Mouse (Mus musculus) limb, embryonic 14.5 days (tissue): ENCODE measurements at regions not wholly inside any gene's neighbourhood (a gene's known extent, or its start where the extent isn't known, plus 50 kb on each side); places are given as distances from the start of the nearest gene placed in this dataset.

Source experiments
- ATAC-seq: fragments of 200-750 bp; cut with Nextera tagmentation; 2 replicates; pipeline ENCODE4 v1.8.0; 2017; ENCODE audit warnings: low read depth, moderate number of reproducible peaks, moderate TSS enrichment; ENCODE audit not compliant: low FRiP score
- DNase-seq: peaks from one replicate; pipeline ENCODE4 v3.0.0-alpha.2; 2015; ENCODE audit warnings: low spot score
- H3K27ac ChIP-seq: fragments of 300-500 bp; sonication (generic); replicated peaks from 2 replicates; pipeline ENCODE4 v1.5.1; 2014; ENCODE audit warnings: low read depth, mild to moderate bottlenecking, low read length, moderate library complexity, mixed read lengths
- H3K27me3 ChIP-seq: fragments of 300-500 bp; sonication (generic); 2 replicates; pipeline ENCODE4 v1.6.1; 2014; ENCODE audit warnings: low read length, mixed read lengths; ENCODE audit not compliant: control insufficient read depth, insufficient read depth
- H3K36me3 ChIP-seq: fragments of 300-500 bp; sonication (generic); 2 replicates; pipeline ENCODE4 v1.6.1; 2014; ENCODE audit warnings: mild to moderate bottlenecking, low read length, moderate library complexity, mixed read lengths; ENCODE audit not compliant: control insufficient read depth, insufficient read depth
- H3K4me1 ChIP-seq: fragments of 300-500 bp; sonication (generic); 2 replicates; pipeline ENCODE4 v1.6.1; 2014; ENCODE audit warnings: antibody characterized with exemption, low read length, mixed read lengths; ENCODE audit not compliant: control insufficient read depth, insufficient read depth
- H3K4me2 ChIP-seq: fragments of 300-500 bp; sonication (generic); replicated peaks from 2 replicates; pipeline ENCODE4 v1.6.1; 2014; ENCODE audit warnings: low read depth, mild to moderate bottlenecking, low read length, moderate library complexity; ENCODE audit not compliant: severe bottlenecking
- H3K4me3 ChIP-seq: fragments of 300-500 bp; sonication (generic); replicated peaks from 2 replicates; pipeline ENCODE4 v1.5.1; 2014; ENCODE audit warnings: low read length
- H3K9ac ChIP-seq: fragments of 300-500 bp; sonication (generic); 2 replicates; pipeline ENCODE4 v1.6.1; 2014; ENCODE audit warnings: mild to moderate bottlenecking, low read depth, low read length, moderate library complexity; ENCODE audit not compliant: severe bottlenecking
- H3K9me3 ChIP-seq: fragments of 300-500 bp; sonication (generic); 2 replicates; pipeline ENCODE4 v1.6.1; 2016; ENCODE audit warnings: low read length; ENCODE audit not compliant: control insufficient read depth
- POLR2A ChIP-seq: fragments of 200-500 bp; IDR thresholded peaks from 2 replicates; pipeline ENCODE4 v1.8.0; 2012; ENCODE audit warnings: inconsistent platforms, mild to moderate bottlenecking, moderate library complexity, borderline replicate concordance; ENCODE audit not compliant: insufficient read depth, insufficient read length; ENCODE audit errors: extremely low read depth
- WGBS: fragments of 180-500 bp; shearing (Covaris S2); extraction: QIAGEN DNeasy Blood & Tissue Kit; methylation state at CpG from one replicate; pipeline ENCODE4 v1.1.7; 2014; 5-methylcytosine and 5-hydroxymethylcytosine counted together

GRCm38 (mm10) chr12:5598961-5599360 is 223.5 kb upstream of the Klhl29 start:
- WGBS = 79% methylated on average over 4 of the region's 4 CpGs
- H3K9ac ChIP-seq = no peak overlapping the region
- DNase-seq (no peak), ATAC-seq (no peak)
- H3K27me3 ChIP-seq = no peaks in the 10 kb centered on the region
- no peak overlapping the region for H3K27ac ChIP-seq
- TF ChIP-seq POLR2A = no peak
- no peaks in the 10 kb centered on the region for H3K36me3 ChIP-seq
- H3K9me3 ChIP-seq = no peaks in the 10 kb centered on the region
- H3K4me3 ChIP-seq = no peak overlapping the region
- no peak overlapping the region for H3K4me2 ChIP-seq
- H3K4me1 ChIP-seq = no peaks in the 10 kb centered on the region

- 62% methylated on average over 6 of the region's 6 CpGs for WGBS
Measured at GRCm38 (mm10) chr12:5572831-5573230, 197.3 kb upstream of the Klhl29 start.

GRCm38 (mm10) chr12:5568941-5569340 is 193.5 kb upstream of the Klhl29 start:
- no peak overlapping the region for H3K4me3 ChIP-seq
- DNase-seq (no peak), ATAC-seq (no peak)
- WGBS = 85% methylated on average over 5 of the region's 5 CpGs
- no peak overlapping the region for H3K4me2 ChIP-seq
- H3K9me3 ChIP-seq = no peaks in the 10 kb centered on the region
- H3K9ac ChIP-seq = no peak overlapping the region
- no peaks in the 10 kb centered on the region for H3K4me1 ChIP-seq
- TF ChIP-seq POLR2A = no peak
- H3K27ac ChIP-seq = no peak overlapping the region
- no peaks in the 10 kb centered on the region for H3K36me3 ChIP-seq
- no peaks in the 10 kb centered on the region for H3K27me3 ChIP-seq

More at GRCm38 (mm10) chr12:5572831-5573230, 197.3 kb upstream of the Klhl29 start:
- H3K4me2 ChIP-seq = no peak overlapping the region
- no peaks in the 10 kb centered on the region for H3K27me3 ChIP-seq
- H3K36me3 ChIP-seq = no peaks in the 10 kb centered on the region
- H3K4me1 ChIP-seq = no peaks in the 10 kb centered on the region
- no peak for ATAC-seq
- H3K27ac ChIP-seq = no peak overlapping the region
- no peak for DNase-seq
- no peaks in the 10 kb centered on the region for H3K9me3 ChIP-seq
- H3K9ac ChIP-seq = no peak overlapping the region
- TF ChIP-seq POLR2A = no peak
- no peak overlapping the region for H3K4me3 ChIP-seq

DNA sequence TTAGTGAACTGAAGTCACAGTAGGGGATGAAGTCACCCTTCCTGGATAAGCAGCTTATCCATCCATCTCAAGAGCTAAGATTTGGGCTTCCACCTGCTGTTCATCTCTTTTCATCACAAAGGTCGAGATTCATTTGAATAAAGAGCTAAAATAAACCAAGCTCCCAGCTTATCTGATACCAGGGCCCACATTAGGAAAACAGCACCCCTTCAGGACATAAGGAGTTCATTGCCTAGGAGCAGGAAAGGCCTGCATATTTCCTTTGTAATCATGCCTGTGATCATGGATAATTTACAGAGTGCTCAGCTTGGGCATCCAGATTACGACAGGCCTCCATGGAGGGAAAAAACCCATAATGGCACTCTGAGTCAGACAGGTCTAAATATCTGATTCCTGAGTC is 190.7 kb upstream of the Klhl29 start:
- H3K4me1 ChIP-seq = no peaks in the 10 kb centered on the region
- no peaks in the 10 kb centered on the region for H3K27me3 ChIP-seq
- H3K36me3 ChIP-seq = no peaks in the 10 kb centered on the region
- DNase-seq = no peak
- no peak overlapping the region for H3K4me2 ChIP-seq
- no peak overlapping the region for H3K27ac ChIP-seq
- H3K4me3 ChIP-seq = no peak overlapping the region
- no peak for ATAC-seq
- WGBS = 32% methylated on average over 2 of the region's 2 CpGs
- TF ChIP-seq POLR2A = no peak
- H3K9ac ChIP-seq = no peak overlapping the region
- no peaks in the 10 kb centered on the region for H3K9me3 ChIP-seq

DNA sequence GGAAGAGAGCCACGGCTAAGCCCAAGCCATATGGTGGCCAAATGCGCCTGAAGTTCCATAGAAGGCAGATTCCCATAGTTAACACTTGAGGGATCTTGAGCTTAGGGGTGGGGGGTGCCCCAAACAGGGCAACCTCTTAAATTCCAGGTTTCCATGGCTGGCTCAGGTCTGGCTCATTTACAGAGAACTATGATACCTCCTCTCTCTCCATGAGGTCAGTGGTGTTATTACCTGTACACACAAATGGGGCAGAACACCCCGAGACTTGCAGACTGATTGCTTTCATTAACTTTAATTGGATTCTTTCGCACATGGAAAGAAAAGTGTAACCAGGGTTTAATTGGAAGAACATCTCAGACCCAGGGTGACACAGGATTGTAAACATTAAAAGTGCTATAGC is 177.1 kb upstream of the Klhl29 start:
- TF ChIP-seq POLR2A = no peak
- Histone ChIP-seq H3K36me3 (no peaks in the 10 kb centered on the region), H3K9me3 (no peaks in the 10 kb centered on the region), H3K9ac (no peak overlapping the region), H3K4me1 (peaks cover 6% of the 10 kb centered on the region), H3K4me2 (no peak overlapping the region), H3K4me3 (no peak overlapping the region), H3K27me3 (no peaks in the 10 kb centered on the region), H3K27ac (no peak overlapping the region)
- 23% methylated on average over 4 of the region's 4 CpGs for WGBS
- ATAC-seq (no peak), DNase-seq (no peak)

DNA sequence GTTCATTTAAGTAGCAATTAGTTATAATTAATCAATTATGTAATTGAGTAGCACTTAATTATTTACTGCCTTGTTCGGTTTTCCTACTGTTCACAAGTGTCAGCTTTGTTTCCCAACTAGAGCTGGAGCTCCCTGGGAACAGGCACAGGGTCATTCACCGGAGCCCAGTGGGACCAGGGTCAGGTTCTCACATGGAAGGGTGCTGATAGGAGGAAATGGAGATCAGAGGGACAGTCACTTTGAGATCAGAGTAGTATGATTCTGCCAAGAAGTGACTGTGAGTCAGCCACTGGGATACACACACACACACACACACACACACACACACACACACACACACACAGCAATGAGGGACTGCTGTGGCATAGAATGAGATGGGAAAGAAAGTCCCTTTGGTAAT is 176.4 kb upstream of the Klhl29 start:
- peaks cover 6% of the 10 kb centered on the region for H3K4me1 ChIP-seq
- H3K4me3 ChIP-seq = no peak overlapping the region
- ATAC-seq = no peak
- no peak for TF ChIP-seq POLR2A
- H3K9me3 ChIP-seq = no peaks in the 10 kb centered on the region
- no peak overlapping the region for H3K27ac ChIP-seq
- 40% methylated on average over 2 of the region's 2 CpGs for WGBS
- DNase-seq = no peak
- H3K36me3 ChIP-seq = no peaks in the 10 kb centered on the region
- H3K9ac ChIP-seq = no peak overlapping the region
- no peak overlapping the region for H3K4me2 ChIP-seq
- H3K27me3 ChIP-seq = no peaks in the 10 kb centered on the region
